ENCODE assay signal across 9 mouse cellular contexts in genomic region chr17:34561200-34561599, GRCm38 (mm10). TPM values are rescaled to one million over a fixed set of nuclear protein-coding genes. Genes with fewer than 3 reads are reported as not detected.
DNase-seq lines count a peak whose midpoint lies in the region; ATAC-seq and TF ChIP-seq lines count a peak whose summit lies in the region.
"Had no signal": no experiment of that assay in that cellular context is flagged by ENCODE, and none has a peak within 500 bp of the region (broad histone marks: within the 10 kb centered on the region; RNA-seq: fewer than 3 reads in every experiment).

No protein-coding gene starts in this region.

- DNase-seq in embryo, embryonic 11 days: peak; percentile 18
- DNase-seq in embryo, embryonic 9.5 days (ENCODE audit: extremely low spot score): no peak
- DNase-seq in lung, adult 2 months: no peak
- DNase-seq in lung, postnatal 10 days: no peak
- no peak for DNase-seq in adrenal gland, adult 2 months
- no peak for DNase-seq in adrenal gland, postnatal 10 days

- TF ChIP-seq POLR2A in lung, adult 2 months (IDR thresholded peaks at IDR 0.05; ENCODE audit: borderline replicate concordance, extremely low read depth, low read depth, low read length): no peak

- 36% methylated on average over 8 of the region's 8 CpGs for WGBS in lung, adult 2 months

- H3K4me3 ChIP-seq in lung, adult 2 months (replicated peaks; ENCODE audit: extremely low read depth, low read depth, low read length): peak overlapping the region; percentile 14
- peak overlapping the region; percentile 35 for H3K4me3 ChIP-seq in brown adipose tissue, adult 24 weeks (ENCODE audit: insufficient read depth, low read depth, low read length)
- H3K4me3 ChIP-seq: forebrain, embryonic 13.5 days had no signal

- H3K4me1 ChIP-seq in lung, adult 2 months (ENCODE audit: control insufficient read depth, insufficient read depth, low read length): peaks cover 15% of the 10 kb centered on the region
- H3K4me1 ChIP-seq in brown adipose tissue, adult 24 weeks (ENCODE audit: control insufficient read depth, insufficient read depth, insufficient read length, low read length): peaks cover 21% of the 10 kb centered on the region
- H3K4me1 ChIP-seq: forebrain, embryonic 13.5 days had no signal

- peak; percentile 93 for ATAC-seq in megakaryocyte, adult 5-6 weeks (ENCODE audit: poor library complexity, severe bottlenecking)
- ATAC-seq: forebrain, embryonic 13.5 days had no signal

- peak overlapping the region; percentile 86 for H3K27ac ChIP-seq in brown adipose tissue, adult 24 weeks (replicated peaks; ENCODE audit: low read depth, low read length)
- H3K27ac ChIP-seq: forebrain, embryonic 13.5 days had no signal

- no peak for TF ChIP-seq CTCF in lung, adult 2 months (IDR thresholded peaks at IDR 0.05; ENCODE audit: insufficient read depth, low read length)

RNA-seq across cellular contexts. Expression of gene Notch4, which starts 2.9 kb away (rescaled TPM):
- 105 and 168 TPM in 2 replicates for polyA plus RNA-seq in lung, adult 2 months (2012; rRNA removed)
- polyA plus RNA-seq in brown adipose tissue, adult 24 weeks (2012; ENCODE audit: insufficient read depth, insufficient read length, missing spikeins): 3.8 and 8.8 TPM in 2 replicates
- 0.11 TPM in 1 of 2 replicates, not detected in the other for total RNA-seq in megakaryocyte, adult 5-6 weeks (2015)
- total RNA-seq in megakaryocyte, adult 5-6 weeks (2017): 0.12 and 0.15 TPM in 2 replicates
- 10 to 100 TPM; 22.1 to 24.6 TPM for total RNA-seq in adrenal gland, adult 2 months (2021)
- polyA plus RNA-seq in adrenal gland, adult 2 months (2012; rRNA removed): 78.6 and 90.4 TPM in 2 replicates
- 10 to 100 TPM; 34.9 to 36.3 TPM for total RNA-seq in adrenal gland, postnatal 10 days (2021)

RNA-seq across cellular contexts. Expression of gene Gpsm3, which starts 28.4 kb away (rescaled TPM):
- 32.2 and 35.6 TPM in 2 replicates for polyA plus RNA-seq in lung, adult 2 months (2012; rRNA removed)
- polyA plus RNA-seq in brown adipose tissue, adult 24 weeks (2012; ENCODE audit: insufficient read depth, insufficient read length, missing spikeins): 3.3 and 7.5 TPM in 2 replicates
- total RNA-seq in megakaryocyte, adult 5-6 weeks (2015): 243 and 248 TPM in 2 replicates
- total RNA-seq in megakaryocyte, adult 5-6 weeks (2017): 75.7 and 109 TPM in 2 replicates
- 1 to 10 TPM; 4.3 to 7.4 TPM for total RNA-seq in adrenal gland, adult 2 months (2021)
- polyA plus RNA-seq in adrenal gland, adult 2 months (2012; rRNA removed): 8.0 and 10.0 TPM in 2 replicates
- 10 to 100 TPM; 11.0 to 12.1 TPM for total RNA-seq in adrenal gland, postnatal 10 days (2021)

RNA-seq across cellular contexts. Expression of gene Pbx2, which starts 29.9 kb away (rescaled TPM):
- 87.8 and 88.3 TPM in 2 replicates for polyA plus RNA-seq in lung, adult 2 months (2012; rRNA removed)
- polyA plus RNA-seq in brown adipose tissue, adult 24 weeks (2012; ENCODE audit: insufficient read depth, insufficient read length, missing spikeins): 19.9 and 35.5 TPM in 2 replicates
- 18.3 and 26.6 TPM in 2 replicates for total RNA-seq in megakaryocyte, adult 5-6 weeks (2015)
- total RNA-seq in megakaryocyte, adult 5-6 weeks (2017): 29.3 and 32.7 TPM in 2 replicates
- 10 to 100 TPM; 35.2 to 42.7 TPM for total RNA-seq in adrenal gland, adult 2 months (2021)
- polyA plus RNA-seq in adrenal gland, adult 2 months (2012; rRNA removed): 43.4 and 45.6 TPM in 2 replicates
- 10 to 100 TPM; 39.0 to 52.4 TPM for total RNA-seq in adrenal gland, postnatal 10 days (2021)

RNA-seq across cellular contexts. Expression of gene Ager, which starts 36.5 kb away (rescaled TPM):
- 1,792 and 1,921 TPM in 2 replicates for polyA plus RNA-seq in lung, adult 2 months (2012; rRNA removed)
- not detected in 2 replicates for polyA plus RNA-seq in brown adipose tissue, adult 24 weeks (2012; ENCODE audit: insufficient read depth, insufficient read length, missing spikeins)
- total RNA-seq in megakaryocyte, adult 5-6 weeks (2015): 1.8 and 4.8 TPM in 2 replicates
- total RNA-seq in megakaryocyte, adult 5-6 weeks (2017): 1.6 and 2.4 TPM in 2 replicates
- under 1 TPM; 0.84 to 0.86 TPM for total RNA-seq in adrenal gland, adult 2 months (2021)
- 1.3 and 1.5 TPM in 2 replicates for polyA plus RNA-seq in adrenal gland, adult 2 months (2012; rRNA removed)
- 1 to 10 TPM; 2.0 to 4.3 TPM for total RNA-seq in adrenal gland, postnatal 10 days (2021)

RNA-seq across cellular contexts. Expression of gene Rnf5, which starts 42.3 kb away (rescaled TPM):
- 52.0 and 83.7 TPM in 2 replicates for polyA plus RNA-seq in lung, adult 2 months (2012; rRNA removed)
- 104 and 110 TPM in 2 replicates for polyA plus RNA-seq in brown adipose tissue, adult 24 weeks (2012; ENCODE audit: insufficient read depth, insufficient read length, missing spikeins)
- total RNA-seq in megakaryocyte, adult 5-6 weeks (2015): 44.7 and 59.5 TPM in 2 replicates
- 8.9 and 11.9 TPM in 2 replicates for total RNA-seq in megakaryocyte, adult 5-6 weeks (2017)
- 10 to 100 TPM; 77.8 to 92.0 TPM for total RNA-seq in adrenal gland, adult 2 months (2021)
- 90.8 and 115 TPM in 2 replicates for polyA plus RNA-seq in adrenal gland, adult 2 months (2012; rRNA removed)
- total RNA-seq in adrenal gland, postnatal 10 days (2021): 10 to 100 TPM; 70.4 to 71.5 TPM

Comparison
In these comparisons a context has a peak if more than half of its experiments do, and no peak if none do; other contexts are left out.
1. RNA of gene Notch4, which starts 2.9 kb away (total RNA-seq): 34.9 to 36.3 TPM in adrenal gland, postnatal 10 days and 22.1 to 24.6 TPM in adrenal gland, adult 2 months; 0.11 to 0.15 TPM in megakaryocyte, adult 5-6 weeks; every median in the first group is over 10 times any median in the second.
2. RNA of gene Gpsm3, which starts 28.4 kb away (total RNA-seq): 75.7 to 248 TPM in megakaryocyte, adult 5-6 weeks; 11.0 to 12.1 TPM in adrenal gland, postnatal 10 days and 4.3 to 7.4 TPM in adrenal gland, adult 2 months; every median in the first group is over 4 times any median in the second.